Mouse (Mus musculus): ENCODE measurements around the gene Rpl34.

Gene Rpl34

GRCm38 (mm10) chr3:130710103-130710502 lies 20.1 kb downstream of the Rpl34 start:
- no peak for DNase-seq

- peak; percentile 92 to 96 for DNase-seq
These were observed 21.0 kb downstream of the Rpl34 start, which contains the start of gene Ostc for GRCm38 (mm10) chr3:130708967-130709924. Gene Ostc (minus strand): TSS chr3:130709444.

- DNase-seq: no peak
These were observed 21.7 kb downstream of the Rpl34 start for GRCm38 (mm10) chr3:130708529-130708928.

GRCm38 (mm10) chr3:130702289-130702688 lies 27.9 kb downstream of the Rpl34 start:
- DNase-seq: no peak

GRCm38 (mm10) chr3:130697622-130698021 lies 32.6 kb downstream of the Rpl34 start:
- DNase-seq: no peak

- DNase-seq: no peak
These were observed 35.5 kb downstream of the Rpl34 start for GRCm38 (mm10) chr3:130694705-130695104.

GRCm38 (mm10) chr3:130694041-130694593 lies 36.1 kb downstream of the Rpl34 start:
- no peak for DNase-seq

GRCm38 (mm10) chr3:130691596-130692170 lies 38.5 kb downstream of the Rpl34 start:
- no peak for DNase-seq

- DNase-seq: no peak
These were observed 39.2 kb downstream of the Rpl34 start for GRCm38 (mm10) chr3:130690834-130691595.

GRCm38 (mm10) chr3:130689630-130690029 lies 40.6 kb downstream of the Rpl34 start:
- DNase-seq: peak; percentile 73 to 81

- no peak for DNase-seq
These were observed 43.1 kb downstream of the Rpl34 start for GRCm38 (mm10) chr3:130687051-130687450.

GRCm38 (mm10) chr3:130685014-130685366 lies 45.2 kb downstream of the Rpl34 start:
- DNase-seq: no peak

GRCm38 (mm10) chr3:130684276-130685013 lies 45.8 kb downstream of the Rpl34 start:
- no peak for DNase-seq

GRCm38 (mm10) chr3:130683836-130684235 lies 46.4 kb downstream of the Rpl34 start:
- DNase-seq: no peak

GRCm38 (mm10) chr3:130682183-130682582 lies 48.0 kb downstream of the Rpl34 start:
- no peak for DNase-seq

GRCm38 (mm10) chr3:130681226-130681625 lies 49.0 kb downstream of the Rpl34 start:
- DNase-seq: no peak

- DNase-seq: no peak
These were observed 52.3 kb downstream of the Rpl34 start for GRCm38 (mm10) chr3:130677671-130678460.
